Mouse (Mus musculus): ENCODE results near the gene Dhx37.

DNA sequence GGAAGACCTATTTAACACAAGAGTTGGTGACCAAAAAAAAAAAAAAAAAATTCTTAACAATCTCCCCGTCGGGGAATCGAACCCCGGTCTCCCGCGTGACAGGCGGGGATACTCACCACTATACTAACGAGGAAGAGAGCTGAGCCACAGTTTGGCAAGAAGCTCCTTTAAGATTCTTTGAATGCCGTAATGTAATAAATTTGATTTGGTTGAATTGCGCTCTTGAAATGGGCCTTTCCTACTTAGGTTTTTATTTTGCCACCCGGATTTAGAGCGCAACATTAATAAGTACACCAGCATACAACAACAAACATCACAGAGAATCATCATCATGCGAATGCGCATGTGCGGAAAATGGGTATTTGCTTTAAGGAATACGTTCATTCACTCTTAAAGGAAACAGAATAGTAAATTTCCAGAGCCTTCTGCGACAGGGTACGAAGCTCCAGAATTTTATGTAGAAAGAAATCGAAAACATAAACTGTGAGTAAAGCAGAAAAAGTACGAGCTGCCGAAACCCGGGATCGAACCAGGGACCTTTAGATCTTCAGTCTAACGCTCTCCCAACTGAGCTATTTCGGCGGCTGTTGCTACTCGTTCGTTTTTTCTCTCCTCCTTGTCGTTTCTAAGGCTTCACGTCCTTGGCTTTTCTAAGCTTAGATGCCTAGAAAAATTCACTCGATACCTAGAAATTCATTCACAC is 28.2 kb downstream of the Dhx37 start:
- no peak for TF ChIP-seq POLR2A (IDR thresholded peaks at IDR 0.05; ENCODE audit: borderline replicate concordance, insufficient read depth, low read length)
- no peak for TF ChIP-seq CTCF (IDR thresholded peaks at IDR 0.05; ENCODE audit: borderline replicate concordance, insufficient read depth, low read depth, low read length)

Data from cerebellum, adult 2 months (tissue).